Mouse (Mus musculus) right cerebral cortex, postnatal 25 days (tissue): ENCODE results near the gene Stk26.

ENCODE experiments used
- DNase-seq: peaks from one replicate; pipeline ENCODE4 v3.0.0; 2022

Stk26 gene

GRCm38 (mm10) chrX:50840847-50841560 lies at the start of gene Stk26:
TSS of gene Stk26 (plus strand) at chrX:50841047.
- peak; percentile 19 for DNase-seq

- no peak for DNase-seq
These were observed 47.7 kb upstream of the Stk26 start for GRCm38 (mm10) chrX:50793005-50793680.

GRCm38 (mm10) chrX:50797798-50798197 lies 43.0 kb upstream of the Stk26 start:
- DNase-seq: no peak

GRCm38 (mm10) chrX:50798571-50798970 lies 42.3 kb upstream of the Stk26 start:
- no peak for DNase-seq

GRCm38 (mm10) chrX:50799656-50800188 lies 41.1 kb upstream of the Stk26 start:
- no peak for DNase-seq

- DNase-seq: no peak
These were observed 35.2 kb upstream of the Stk26 start for GRCm38 (mm10) chrX:50805654-50806053.

GRCm38 (mm10) chrX:50823856-50824255 lies 17.0 kb upstream of the Stk26 start:
- DNase-seq: no peak

GRCm38 (mm10) chrX:50835592-50835991 lies 5.3 kb upstream of the Stk26 start:
- no peak for DNase-seq

GRCm38 (mm10) chrX:50836029-50836691 lies 4.7 kb upstream of the Stk26 start:
- DNase-seq: no peak

GRCm38 (mm10) chrX:50841587-50841986 lies 740 bp downstream of the Stk26 start:
- peak; percentile 20 for DNase-seq

GRCm38 (mm10) chrX:50842046-50842445 lies 1.2 kb downstream of the Stk26 start:
- DNase-seq: no peak

- DNase-seq: no peak
These were observed 9.8 kb downstream of the Stk26 start for GRCm38 (mm10) chrX:50850428-50851184.

GRCm38 (mm10) chrX:50863771-50864170 lies 22.9 kb downstream of the Stk26 start:
- DNase-seq: no peak

- DNase-seq: no peak
These were observed 23.9 kb downstream of the Stk26 start for GRCm38 (mm10) chrX:50864734-50865133.

- DNase-seq: no peak
These were observed 33.6 kb downstream of the Stk26 start for GRCm38 (mm10) chrX:50874246-50875002.

- no peak for DNase-seq
These were observed 47.2 kb downstream of the Stk26 start for GRCm38 (mm10) chrX:50887999-50888398.

GRCm38 (mm10) chrX:50903497-50903896 lies 62.6 kb downstream of the Stk26 start:
- DNase-seq: no peak

GRCm38 (mm10) chrX:50909915-50910314 lies 69.1 kb downstream of the Stk26 start:
- no peak for DNase-seq

GRCm38 (mm10) chrX:50917389-50917788 lies 76.5 kb downstream of the Stk26 start:
- no peak for DNase-seq

GRCm38 (mm10) chrX:50918754-50919153 lies 77.9 kb downstream of the Stk26 start:
- no peak for DNase-seq

GRCm38 (mm10) chrX:50924629-50925364 lies 84.0 kb downstream of the Stk26 start:
- DNase-seq: no peak
